Mouse (Mus musculus): ENCODE results near the gene Vdac1.

- TF ChIP-seq CTCF (IDR thresholded peaks at IDR 0.05; ENCODE audit: low read depth, low read length) (no peak), GATA1 (IDR thresholded peaks at IDR 0.05; ENCODE audit: borderline replicate concordance, low read length) (no peak)
Measured at GRCm38 (mm10) chr11:52327313-52327712, 33.3 kb upstream of the Vdac1 start.
